Mouse (Mus musculus) left cerebral cortex, postnatal 14 days (tissue): ENCODE data around the gene Cpm. TPM values are rescaled to one million over a fixed set of nuclear protein-coding genes. Genes with fewer than 3 reads are reported as not detected.
"Not testable (repeated sequence)": the region's sequence is repeated elsewhere in the genome, so short reads cannot be mapped to it uniquely, and the experiment has no call there.

ENCODE experiments used
- DNase-seq, 2 experiments: peaks; one replicate each; pipeline ENCODE4 v3.0.0; 2021 to 2022; ENCODE audit warnings: low spot score in 2 of 2, mixed read lengths in 1 of 2
- intact Hi-C: fragments of 180-260 bp; cut with DNase I; formaldehyde crosslinking; loops from one replicate; pipeline ENCODE4 v1.15.1; 2025
- total RNA-seq, 2 experiments: library from RNA; stranded (reverse); gene quantifications; 2 replicates each; pipeline ENCODE4 v1.2.3; 2021

Cpm gene
- total RNA-seq, 2 experiments from 2014 or later = 3.2 to 3.6 TPM

DNA sequence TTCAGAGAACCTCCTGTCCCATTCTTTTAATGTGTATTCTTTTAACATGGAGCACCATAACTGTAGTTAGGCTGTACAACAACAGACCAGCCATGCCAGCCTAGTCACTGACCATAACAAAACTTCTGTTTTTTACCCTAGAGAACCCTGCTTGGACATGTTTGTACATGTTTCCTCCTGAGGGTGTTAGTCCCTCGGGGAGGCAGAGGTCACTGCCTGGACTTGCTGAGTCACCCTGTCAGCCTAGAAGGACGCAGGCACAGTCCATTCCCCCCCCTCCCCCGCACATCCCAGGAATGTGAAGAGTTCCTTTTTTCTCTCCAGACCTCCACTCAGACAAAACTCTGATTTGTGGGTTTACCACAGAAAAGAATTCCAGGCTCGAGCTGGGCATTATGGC lies 88.3 kb downstream of the Cpm start:
- DNase-seq = no peak
- intact Hi-C loops = no loop called here

DNA sequence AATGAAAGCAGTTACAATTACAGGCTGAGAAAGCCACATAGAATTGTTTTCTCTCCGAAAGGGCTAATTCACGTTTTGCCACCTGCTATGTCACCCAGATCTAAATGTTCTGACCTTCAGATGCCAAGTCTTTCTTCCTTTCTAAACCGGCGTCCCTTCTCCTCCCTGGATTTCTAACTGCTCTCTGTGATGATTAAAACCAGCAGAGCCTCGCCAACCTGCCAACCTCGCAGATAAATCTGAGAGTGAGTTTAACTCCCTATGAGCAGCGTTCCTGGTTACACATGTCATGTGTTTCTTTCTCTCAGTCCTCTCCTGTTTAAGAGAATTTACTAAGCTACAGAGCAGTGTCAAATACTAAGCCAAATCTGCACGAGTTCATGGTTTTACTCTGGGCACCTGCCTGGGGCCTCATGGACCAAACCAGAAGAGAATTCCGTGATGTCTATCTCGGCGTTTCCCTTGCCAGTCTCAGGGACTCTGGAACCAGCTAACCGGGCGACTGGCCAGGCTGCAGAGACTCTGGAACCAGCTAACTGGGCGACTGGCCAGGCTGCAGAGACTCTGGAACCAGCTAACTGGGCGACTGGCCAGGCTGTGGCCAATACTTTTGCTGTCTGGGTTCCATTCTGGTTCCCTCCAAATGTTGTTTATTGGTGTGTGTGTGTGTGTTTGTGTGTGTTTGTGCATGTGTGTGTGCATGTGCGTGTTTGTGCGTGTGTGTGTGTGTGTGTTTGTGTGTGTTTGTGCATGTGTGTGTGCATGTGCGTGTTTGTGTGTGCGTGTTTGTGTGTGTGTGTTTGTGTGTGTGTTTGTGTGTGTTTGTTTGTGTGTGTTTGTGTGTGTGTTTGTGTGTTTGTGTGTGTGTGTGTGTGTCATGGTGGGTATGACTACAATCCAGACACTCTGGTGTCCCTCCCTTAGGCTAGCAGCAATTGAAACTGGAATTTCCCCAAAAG lies 89.1 kb downstream of the Cpm start:
- DNase-seq = peak; percentile 41 to 59

DNA sequence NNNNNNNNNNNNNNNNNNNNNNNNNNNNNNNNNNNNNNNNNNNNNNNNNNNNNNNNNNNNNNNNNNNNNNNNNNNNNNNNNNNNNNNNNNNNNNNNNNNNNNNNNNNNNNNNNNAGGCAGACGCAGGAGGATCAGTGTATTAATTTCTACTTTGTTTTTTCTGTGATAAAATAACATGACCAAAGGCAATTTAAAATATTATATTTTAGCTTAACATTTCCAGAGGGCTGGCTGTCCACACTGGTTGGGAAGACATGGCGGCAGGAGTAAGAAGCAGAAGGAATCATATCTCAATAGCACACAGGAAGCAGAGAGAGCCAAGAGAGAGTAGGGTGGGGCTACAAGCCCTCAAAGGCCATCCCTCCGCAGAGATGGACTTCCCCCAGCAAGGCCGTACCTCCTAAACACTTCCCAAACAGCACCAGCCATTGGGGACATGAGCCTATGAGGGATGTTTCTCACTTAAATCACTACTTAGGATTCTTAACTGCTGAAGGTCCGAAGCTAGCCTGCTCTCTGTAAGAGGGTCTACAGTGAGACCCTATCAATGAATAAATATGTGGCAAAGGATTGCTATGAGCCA lies 94.9 kb downstream of the Cpm start:
- intact Hi-C loops = no loop called here
- DNase-seq = no peak

More for the DNA sequence above, 89.1 kb downstream of the Cpm start:
- intact Hi-C loops = no loop called here

DNA sequence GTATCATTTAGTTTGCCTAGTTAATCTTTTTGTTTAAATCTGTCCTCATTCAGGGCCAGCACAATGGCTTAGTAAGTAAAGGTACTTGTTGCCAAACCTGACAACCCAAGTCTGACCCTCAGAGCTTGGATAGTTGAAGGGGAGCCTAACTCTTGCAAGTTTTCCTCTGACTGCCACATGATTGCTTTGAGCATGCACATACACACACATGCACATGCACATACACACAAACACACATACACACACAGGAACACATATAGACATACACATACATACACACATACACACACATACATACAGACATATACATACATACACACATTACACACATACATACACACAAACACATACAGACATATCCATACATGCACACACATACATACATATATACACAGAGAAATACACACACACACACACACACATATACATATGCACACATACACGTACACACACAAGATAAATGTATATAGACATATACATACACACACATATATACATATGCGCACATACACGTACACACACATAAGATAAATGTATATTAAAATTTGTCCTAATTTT lies 95.6 kb downstream of the Cpm start:
- intact Hi-C loops = no loop called here
- DNase-seq = no peak

DNA sequence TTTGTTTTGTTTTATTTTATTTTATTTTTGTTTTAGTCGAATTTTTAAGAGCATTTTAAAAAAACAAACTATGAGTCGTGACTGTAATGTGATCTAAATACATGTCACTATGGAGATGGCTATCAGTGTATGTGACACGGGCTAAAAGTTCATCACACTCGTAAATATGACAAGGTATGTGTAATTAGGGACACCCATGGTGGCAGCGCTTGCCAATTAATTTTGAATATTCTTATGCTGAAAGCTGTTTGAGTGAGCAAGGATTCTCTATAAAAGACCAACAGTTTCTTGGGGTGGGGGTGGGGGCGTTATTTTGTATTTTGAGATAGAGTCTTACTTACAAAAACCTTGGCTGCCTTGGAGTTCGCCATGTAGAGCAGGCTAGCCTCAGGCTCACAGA lies 96.4 kb downstream of the Cpm start:
- no peak for DNase-seq
- intact Hi-C loops = no loop called here

DNA sequence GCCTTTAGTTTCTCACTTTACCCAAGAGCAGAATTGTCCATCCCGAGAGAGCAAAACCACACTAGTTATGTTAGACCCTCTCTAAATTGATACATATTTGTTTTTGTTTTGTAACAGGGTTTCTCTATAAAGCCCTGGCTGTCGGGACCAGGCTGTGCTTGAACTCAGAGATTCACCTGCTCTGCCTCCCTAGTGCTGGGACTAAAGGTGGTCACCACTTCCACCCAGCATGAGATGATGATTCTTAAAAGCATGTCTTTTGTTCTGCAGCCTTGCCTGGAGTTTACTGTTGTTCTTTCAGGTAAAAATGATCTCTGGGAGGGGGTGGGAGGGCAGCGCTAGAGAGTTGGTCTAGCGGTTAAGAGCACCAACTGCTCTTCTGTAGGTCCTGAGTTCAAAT lies 97.0 kb downstream of the Cpm start:
- no peak for DNase-seq
- intact Hi-C loops = no loop called here

DNA sequence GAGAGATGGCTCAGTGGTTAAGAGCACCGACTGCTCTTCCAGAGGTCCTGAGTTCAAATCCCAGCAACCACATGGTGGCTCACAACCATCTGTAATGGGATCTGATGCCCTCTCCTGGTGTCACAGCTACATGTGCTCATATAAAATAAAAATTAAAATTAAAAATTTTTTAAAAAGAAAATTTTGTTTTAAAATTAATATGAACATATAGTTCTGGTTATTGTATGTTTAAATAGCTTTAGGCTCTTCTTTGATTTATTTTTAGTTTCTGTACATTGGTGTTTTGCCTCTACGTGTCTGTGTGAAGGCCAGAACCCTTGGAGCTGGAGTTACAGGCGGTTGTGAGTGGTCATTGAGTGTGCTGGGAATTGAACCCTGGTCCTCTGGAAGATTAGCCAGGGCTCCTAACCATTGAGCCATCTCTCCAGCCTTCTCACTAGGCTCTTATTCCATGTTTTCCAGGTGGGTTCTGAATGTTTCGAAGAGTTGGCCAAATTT lies 97.6 kb downstream of the Cpm start:
- intact Hi-C loops = no loop called here
- DNase-seq = no peak

DNA sequence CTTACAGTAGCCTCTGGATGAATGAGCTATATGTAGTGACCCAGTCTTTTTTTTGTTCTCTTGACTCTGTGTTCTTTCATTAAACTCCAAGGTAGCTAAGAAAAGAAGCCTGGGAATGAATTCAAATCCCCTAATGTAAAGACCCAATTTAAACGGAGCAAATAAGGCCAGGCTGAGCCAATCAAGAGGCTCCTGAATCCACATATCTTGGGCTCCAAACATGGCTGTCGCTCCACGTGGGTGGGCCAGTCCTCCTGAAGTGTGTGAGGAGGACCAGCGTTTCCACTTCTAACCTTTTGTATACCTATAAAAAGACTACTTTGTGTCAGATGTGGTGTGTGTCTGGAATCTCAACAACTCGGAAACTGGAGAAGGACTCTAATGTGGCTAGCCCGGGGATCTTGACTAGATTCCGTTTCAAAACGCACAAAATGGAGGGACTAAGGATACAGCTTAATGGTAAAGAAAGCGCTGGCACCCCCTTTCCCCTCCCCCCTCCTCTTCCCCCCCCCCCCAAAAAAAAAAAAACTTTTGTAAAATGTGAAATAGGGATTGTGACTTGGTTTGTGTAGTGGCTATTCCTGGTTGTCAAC lies 98.3 kb downstream of the Cpm start:
- no peak for DNase-seq
- intact Hi-C loops = no loop called here

DNA sequence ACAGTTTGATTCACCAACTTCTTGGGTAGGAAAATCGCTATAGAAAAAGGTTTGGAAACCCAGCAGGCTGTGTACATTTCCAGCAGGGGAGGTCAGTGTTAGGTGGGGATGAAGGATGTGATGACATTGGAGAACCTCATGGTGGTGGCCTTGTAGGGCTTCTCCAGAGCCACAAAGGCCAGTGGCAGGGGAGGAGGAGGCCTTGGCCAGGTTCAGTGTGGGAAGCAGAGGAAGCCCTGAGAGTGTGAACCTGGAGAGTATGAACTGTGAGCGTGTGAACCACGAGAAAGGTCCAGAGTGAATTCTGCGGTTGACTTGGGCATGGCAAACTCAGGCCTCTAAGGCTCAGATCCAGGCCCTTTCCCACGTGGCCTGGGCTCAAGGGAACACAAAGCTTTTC lies 99.3 kb downstream of the Cpm start:
- intact Hi-C loops = no loop called here
- DNase-seq = no peak

DNA sequence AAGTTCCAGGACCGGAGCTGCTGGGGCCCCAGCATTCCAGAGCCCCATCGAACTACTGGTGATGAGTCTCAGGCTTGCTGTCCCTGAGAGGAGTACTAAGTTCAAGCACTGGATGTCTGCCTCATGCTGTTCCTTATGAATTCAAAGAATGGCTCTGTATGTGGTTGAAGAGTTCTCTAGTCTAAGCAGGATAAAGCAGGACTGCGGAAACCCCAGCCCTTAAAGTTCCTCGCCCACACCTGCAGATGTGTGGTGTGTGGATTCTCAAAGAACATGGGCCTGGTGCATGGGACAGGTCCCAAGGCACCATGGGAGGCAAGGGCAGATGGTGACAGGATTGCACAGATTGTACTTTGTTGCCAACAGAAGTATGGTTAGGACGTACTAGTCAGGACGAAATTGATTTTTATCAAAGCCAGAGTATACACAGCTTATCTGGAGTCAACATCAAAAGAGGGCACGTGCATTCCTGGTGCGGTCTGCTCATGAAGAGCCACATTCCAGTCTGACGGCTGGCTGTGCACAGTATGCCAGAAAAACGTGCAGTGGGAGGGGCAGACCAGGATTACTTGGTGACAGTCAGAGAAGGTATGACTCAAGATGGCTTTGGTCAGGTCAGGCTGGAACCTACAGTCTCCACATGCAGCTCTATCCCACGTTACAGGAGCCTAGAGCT lies 100.0 kb downstream of the Cpm start:
- no peak for DNase-seq
- intact Hi-C loops = no loop called here

DNA sequence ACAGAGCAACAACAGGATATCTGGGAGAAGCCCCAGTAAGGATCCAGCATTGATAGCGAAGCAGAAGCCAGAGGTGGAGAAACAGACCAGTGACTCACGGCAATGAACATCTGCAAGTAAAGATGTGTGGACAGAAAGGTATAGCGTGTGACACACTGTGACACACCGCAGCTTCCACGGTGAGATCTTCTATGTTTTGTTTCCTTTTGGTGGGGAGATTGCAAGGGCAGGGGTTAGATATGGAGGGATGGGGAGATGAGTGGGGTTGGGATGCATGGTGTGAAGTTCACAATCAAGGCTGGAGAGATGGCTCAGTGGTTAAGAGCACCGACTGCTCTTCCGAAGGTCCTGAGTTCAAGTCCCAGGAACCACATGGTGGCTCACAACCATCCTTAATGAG lies 100.8 kb downstream of the Cpm start:
- intact Hi-C loops = no loop called here
- DNase-seq = no peak

DNA sequence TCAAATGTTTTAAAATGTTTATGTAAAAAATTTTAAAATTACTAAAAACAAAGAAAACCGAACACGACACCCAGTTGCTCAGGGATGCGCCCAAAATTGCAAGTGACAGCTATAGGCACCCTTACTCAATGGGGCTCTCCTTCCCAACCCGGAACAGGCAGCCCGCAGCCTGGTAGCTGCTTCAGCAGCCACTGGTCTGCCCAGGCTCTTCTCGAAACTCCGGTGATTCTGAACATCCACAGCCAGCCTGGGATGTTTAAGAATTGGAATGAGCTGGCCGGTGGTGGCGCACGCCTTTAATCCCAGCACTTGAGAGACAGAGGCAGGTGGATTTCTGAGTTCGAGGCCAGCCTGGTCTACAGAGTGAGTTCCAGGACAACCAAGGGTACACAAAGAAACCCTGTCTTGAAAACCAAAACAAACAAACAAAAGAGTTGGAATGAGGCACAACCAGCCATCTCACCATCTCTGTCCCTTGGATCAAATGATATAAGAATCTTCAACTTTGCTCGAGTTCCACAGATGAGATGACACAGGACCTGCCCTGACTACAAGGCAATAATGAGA lies 101.4 kb downstream of the Cpm start:
- intact Hi-C loops = no loop called here
- no peak for DNase-seq

DNA sequence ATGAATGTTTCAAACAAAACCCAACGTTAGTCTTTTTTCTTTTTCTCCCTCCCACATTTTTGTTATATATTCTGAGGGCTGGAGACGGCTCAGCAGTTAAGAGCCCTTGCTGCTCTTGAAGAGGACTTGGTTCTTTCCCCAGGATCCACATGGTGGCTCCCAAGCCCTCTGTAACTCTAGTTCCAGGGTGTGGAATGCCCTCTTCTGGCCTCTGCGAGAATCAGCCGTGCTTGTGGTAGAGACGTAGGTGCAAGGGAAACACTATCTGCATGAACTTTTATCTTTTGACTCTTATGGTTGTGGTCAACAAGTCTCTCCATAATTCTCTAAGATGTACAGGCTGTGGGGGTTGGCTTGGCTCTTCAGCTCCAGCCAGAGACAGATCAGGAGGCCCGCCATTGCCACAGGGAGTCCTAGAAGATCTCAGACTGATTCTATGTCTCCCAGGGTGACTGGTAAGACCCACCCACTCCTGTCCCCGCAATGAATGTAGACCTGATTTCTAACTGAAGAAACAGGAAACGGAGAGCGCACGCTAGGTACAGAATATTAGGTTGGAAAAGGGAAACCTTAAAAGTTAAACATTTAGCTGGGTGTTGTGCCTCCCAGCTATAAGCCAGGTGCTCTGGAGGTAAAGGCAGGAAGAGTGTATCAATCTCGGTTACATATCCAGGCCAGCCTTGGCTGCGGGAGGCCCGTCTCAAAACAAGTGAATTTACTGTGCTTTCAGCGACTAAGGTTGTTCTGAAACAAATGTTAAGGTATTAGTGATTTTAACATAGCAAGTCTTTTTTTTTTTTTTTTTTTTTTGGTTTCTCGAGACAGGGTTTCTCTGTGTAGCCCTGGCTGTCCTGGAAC lies 102.2 kb downstream of the Cpm start:
- DNase-seq = peak in 1 of 2 experiments; percentile 56
- intact Hi-C loops = no loop called here

DNA sequence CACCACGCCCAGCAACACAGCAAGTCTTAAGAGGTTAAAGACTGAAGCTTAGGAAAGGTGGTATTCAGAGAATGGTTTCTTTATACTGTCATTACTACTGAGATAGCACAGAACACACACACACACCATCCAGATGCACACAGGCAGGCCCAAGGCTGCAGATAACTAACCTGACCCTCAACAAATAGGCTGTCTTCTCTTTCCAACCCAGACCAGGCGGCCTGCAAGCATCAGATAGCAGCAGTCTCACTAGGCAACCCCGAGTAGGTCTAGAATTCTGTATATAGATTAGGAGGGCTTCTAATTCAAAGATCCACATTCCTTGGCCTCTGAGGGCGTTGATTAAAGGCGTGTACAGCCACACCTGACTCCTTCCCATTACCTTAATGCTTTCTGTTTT lies 102.9 kb downstream of the Cpm start:
- intact Hi-C loops = no loop called here
- no peak for DNase-seq

DNA sequence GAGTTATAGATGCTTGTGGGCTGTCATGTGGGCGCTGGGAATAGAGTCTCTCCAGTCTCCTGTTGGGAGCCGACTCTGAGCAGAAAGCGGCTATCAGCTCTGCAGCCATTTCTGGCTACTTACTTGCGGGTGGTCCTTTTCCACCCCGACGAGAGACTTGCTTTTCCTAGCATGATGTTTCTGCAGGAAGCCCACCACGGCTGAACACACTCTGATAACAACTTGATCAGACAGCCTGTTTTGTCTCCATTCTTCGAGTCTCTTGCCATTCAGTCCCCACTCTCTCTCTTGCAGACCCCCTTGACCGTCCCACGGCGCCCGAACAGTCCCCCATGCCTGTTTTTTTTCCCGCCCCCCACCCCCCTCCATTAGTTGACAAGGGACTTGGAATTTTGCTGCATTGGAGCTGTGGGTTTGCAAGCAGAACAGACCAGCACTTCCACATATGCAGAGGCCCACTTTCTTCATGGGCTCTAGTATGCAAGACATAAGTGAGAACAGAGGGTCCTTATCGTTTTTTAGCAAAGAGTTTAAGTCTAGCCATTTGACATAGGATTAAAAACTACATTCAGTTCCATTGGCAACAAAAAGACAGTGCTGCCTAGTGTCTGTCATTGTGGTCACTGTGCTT lies 103.8 kb downstream of the Cpm start:
- no peak for DNase-seq
- intact Hi-C loops = no loop called here

DNA sequence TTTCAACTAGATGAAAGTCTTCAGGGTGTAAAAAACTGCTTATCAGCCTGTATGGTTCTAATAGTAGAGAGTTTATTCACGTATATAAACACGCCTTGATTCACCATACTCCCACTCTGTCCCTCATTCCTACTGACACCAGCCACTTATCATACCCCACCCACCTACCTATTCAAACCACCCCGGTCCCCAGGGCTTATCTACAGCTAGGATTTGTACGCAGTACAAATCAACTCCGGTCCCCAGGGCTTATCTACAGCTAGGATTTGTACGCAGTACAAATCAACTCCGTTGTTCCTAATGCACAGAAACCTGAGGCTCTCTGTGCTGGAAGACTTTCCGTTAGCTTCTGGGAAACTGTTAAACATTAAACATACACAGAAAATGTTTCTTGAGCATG lies 104.3 kb downstream of the Cpm start:
- intact Hi-C loops, DNase-seq: not testable (repeated sequence)

DNA sequence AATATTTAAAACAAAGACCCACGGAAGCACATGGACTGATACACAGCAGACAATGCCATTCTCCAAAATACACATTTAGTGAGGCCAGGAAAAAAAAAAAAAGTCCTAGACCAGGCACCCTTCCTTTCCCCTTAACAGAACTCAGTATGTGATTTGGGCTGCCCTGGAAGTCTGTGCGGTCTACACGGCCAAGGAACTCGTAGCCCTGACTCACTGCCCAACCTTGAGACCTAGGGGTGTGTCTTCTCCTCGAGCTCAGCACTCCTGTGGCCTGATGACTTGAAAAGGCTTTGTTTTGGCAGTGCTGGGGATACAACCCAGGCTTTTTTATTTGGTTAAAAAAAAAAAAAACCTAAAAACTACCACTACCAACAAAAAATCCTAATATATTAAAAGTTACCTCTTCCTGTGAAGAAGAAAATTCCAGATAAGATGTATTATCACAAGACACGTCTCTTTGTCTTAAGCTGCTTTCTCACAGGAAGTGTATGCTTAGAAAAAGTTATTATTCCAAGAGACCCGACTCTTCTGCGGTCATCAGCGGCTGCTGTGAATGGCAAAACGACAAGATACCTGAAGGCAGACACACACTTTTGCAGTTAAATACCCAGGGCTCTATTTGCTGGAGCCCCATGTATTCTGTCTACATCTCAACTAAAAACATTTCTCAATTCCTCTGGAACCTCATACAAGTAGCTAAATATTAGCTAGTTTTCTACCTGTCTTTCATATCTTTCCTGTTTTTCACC lies 105.0 kb downstream of the Cpm start:
- DNase-seq, intact Hi-C loops: not testable (repeated sequence)
